Mouse (Mus musculus) 3134 (cell line): Measurements from ENCODE around the gene Nsun3.
A peak's percentile ranks its signal among the peaks of the same experiment; 100 is the strongest.
"Not testable (repeated sequence)": the region's sequence is repeated elsewhere in the genome, so short reads cannot be mapped to it uniquely, and the experiment has no call there.

Source experiments
- DNase-seq: peaks from one replicate; pipeline ENCODE4 v3.0.0-alpha.2; 2011; ENCODE audit warnings: low spot score; ENCODE audit not compliant: insufficient read length; ENCODE audit errors: extremely low read depth

The Nsun3 gene

GRCm38 (mm10) chr16:62753597-62753996 lies 33.0 kb downstream of the Nsun3 start:
- no peak for DNase-seq

DNA sequence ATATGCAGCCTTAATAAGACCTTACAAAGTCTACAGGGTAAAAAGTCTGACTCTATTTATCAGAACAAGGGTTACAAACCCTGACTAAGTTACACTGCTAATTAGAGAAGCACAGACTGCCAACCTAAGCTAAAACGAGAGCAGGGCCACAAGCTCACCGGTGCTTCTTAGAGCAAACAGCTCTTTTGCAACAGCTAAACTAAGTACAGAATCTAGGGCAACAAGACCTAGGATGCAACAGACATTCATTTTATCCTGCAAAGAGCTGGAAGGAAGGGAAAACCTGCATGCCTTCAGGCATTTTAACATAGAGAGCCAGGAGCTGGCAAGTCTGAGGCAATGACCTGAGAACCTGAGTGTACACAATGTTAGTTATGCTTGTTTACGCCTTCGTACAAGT lies 33.5 kb downstream of the Nsun3 start:
- no peak for DNase-seq

GRCm38 (mm10) chr16:62745875-62746274 lies 40.7 kb downstream of the Nsun3 start:
- no peak for DNase-seq

DNA sequence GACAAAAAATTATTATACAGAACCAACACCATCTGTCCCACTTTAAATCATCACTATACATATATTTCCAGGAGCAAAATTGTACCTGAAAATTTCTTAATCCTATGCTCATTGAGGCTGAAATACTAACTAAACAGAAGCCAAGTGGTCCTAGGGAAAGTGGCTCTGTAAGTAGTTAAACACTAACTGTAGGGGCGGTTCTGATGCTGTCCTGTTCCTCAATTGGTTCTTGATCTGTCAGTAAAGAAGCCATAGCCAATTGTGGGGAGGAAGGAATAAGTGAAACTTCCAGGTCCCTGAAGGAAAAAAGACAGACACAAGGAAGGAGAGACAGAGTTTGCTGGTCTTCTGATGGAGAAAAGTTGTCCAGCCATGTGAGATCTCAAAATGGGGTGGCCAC lies 52.3 kb downstream of the Nsun3 start:
- no peak for DNase-seq

DNA sequence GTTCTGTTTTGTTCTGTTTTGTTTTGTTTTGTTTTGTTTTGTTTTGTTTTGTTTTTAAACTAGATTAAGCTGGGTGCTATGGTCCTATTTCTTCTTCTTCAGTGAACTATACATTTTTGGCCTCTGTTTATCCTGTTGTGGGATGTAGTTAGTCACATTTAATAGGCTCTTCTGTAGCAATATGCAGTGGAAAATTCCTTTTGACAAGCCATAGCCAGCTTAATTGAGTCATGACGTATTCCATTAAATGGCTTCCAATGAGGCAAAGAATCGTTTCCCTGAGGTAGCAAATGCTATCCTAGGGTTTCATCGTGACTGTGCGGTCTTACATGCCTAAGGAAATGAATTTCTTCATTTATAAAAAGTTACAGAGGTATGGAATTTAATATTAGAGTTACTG lies 56.3 kb downstream of the Nsun3 start:
- peak; percentile 26 for DNase-seq

DNA sequence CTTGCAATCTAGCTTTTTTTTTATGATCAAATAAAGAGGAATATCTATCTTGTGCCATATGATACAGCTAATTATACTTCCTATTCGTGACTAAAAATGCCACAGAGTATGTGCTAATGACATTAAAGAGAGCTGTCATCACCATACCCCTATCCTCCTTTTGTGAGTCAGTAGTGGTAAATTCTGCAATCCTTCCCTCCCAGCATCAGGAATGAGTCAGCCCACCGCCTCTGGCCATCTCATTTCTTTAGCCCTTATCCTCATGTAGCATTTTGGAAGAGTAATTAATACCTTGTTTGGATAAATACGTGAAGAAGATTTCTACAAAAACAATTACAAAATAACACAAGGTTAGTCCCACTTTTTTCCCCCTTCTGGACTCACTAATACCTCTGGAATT lies 56.8 kb downstream of the Nsun3 start:
- DNase-seq = peak; percentile 35

DNA sequence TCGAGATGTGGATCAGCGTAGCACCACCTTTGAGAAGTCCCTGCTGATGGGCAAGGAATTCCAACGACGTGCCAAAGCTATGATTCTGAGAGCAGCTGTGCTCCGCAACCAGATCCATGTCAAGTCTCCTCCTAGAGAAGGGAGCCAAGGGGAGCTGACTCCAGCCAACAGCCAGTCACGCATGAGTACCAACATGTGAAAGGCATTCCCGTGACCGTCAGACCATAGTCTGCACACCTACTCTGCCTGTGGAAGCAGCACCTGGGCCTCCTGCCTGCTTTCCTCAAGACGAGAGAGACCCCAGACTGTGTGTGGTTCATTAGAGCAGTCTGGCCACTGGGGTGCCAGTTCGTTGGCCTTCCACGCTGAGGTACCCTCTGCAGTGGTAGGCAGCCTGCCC lies 68.4 kb downstream of the Nsun3 start:
- DNase-seq = not testable (repeated sequence)

DNA sequence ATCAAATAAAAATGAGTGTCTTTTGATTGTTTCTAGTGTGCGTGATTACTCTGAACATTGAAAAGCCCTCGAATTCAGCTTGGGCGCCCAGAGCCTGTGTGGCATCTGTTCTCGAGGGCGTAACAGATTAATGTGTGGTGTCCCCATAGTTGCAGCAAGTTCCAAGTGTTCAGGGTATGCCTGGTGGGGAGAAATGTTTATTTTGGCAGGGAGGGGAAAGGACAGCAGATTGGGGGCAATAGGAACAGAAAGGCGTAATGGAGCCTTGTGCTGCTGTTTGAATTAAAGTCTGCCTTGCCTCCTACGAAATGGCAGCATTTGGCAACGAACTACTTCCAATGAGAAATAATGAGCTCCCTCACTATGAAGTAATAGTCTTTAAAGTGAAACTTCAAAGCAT lies 96.2 kb downstream of the Nsun3 start:
- no peak for DNase-seq

DNA sequence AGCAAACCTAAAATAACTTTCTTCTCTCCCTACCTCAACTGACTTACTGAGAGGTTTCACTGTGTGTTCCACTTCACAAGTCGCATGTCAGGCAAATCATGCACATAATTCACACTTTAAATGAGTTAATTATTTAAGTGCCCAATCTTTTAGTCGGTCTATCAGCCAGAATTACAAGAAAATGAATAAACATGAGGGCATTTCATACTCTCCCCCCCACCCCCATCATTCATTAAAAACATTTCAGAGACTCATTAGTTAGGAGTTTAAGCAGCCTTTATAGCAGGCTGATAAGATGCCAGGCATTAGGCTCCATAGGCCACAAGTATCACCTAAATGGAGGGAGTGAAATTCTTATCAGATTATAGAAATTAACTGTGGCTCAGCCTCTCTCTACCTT lies 100.5 kb downstream of the Nsun3 start:
- no peak for DNase-seq

GRCm38 (mm10) chr16:62685494-62685893 lies 101.1 kb downstream of the Nsun3 start:
- DNase-seq = no peak
